Mouse (Mus musculus) kidney, adult 2 months (tissue): ENCODE measurements at regions not wholly inside any gene's neighbourhood (a gene's known extent, or its start where the extent isn't known, plus 50 kb on each side); places are given as distances from the start of the nearest gene placed in this dataset.

Experiments used
- CTCF ChIP-seq: fragments of 200-500 bp; conservative IDR thresholded peaks from 2 replicates; pipeline ENCODE4 v1.5.1; 2011; ENCODE audit warnings: low read depth, mild to moderate bottlenecking, control low read depth, low read length, moderate library complexity, mixed read lengths; ENCODE audit not compliant: insufficient read depth, insufficient read length
- POLR2A ChIP-seq: fragments of 200-500 bp; IDR thresholded peaks from one replicate; pipeline ENCODE4 v1.6.1; 2011; ENCODE audit warnings: low read depth, low read length, control low read depth

DNA sequence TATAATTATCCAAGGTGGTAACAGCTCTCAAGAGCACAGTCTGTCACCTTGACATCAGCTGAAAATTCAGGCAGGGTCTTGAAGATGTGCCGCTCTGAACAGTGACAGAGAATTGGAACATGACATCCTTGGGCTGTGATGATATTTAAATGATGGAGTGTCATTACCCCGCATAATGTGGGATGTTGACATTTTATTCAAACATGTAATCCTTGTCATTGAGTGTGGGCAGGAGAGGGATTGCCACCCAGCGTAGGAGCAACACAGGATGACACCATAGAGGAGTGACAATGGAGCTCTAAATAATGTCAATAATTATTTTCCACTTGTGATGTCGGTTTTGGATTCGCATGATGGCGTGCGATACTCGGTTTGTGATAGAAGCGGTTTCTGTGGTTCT lies 99.3 kb upstream of the Psmd7 start:
- TF ChIP-seq CTCF (no peak), POLR2A (no peak)
